Mouse (Mus musculus) embryonic stem cell, embryonic (primary cell): ENCODE measurements around the gene Prkag1.

Source experiments
- CTCF ChIA-PET, 4 experiments: fragments of 300-600 bp in 2 of 4; fragments of 350-600 bp in 2 of 4; sonication (Branson Sonifier 250); formaldehyde crosslinking; loops; one replicate each; lab custom pipeline; 2022; ENCODE audit warnings: inconsistent platforms in 2 of 4; lab: Charles Lee
- POLR2A ChIA-PET, 4 experiments: fragments of 300-600 bp in 2 of 4; fragments of 350-600 bp in 2 of 4; sonication (Branson Sonifier 250); formaldehyde crosslinking; loops; one replicate each; lab custom pipeline; 2022; ENCODE audit warnings: antibody characterized with exemption in 4 of 4, inconsistent platforms in 1 of 4; lab: Charles Lee

Prkag1 gene

GRCm38 (mm10) chr15:98861701-98862410 is 30.5 kb upstream of the Prkag1 start:
- ChIA-PET CTCF (interaction anchor here in 1 of 4 experiments (1.0 kb wide), 1 partner anchor 15 kb away, joined by 3 read pairs; no protein-coding TSS in a partner anchor), POLR2A (interaction anchor here in 2 of 4 experiments (0.6 to 6.5 kb wide), 13 partner anchors 8 to 171 kb away, joined by 3 to 45 read pairs (median 4); partner anchors contain the start of genes Prkag1 (in 2 of the 2) and Tuba1c (in 1 of the 2))

GRCm38 (mm10) chr15:98860921-98861320 is 29.6 kb upstream of the Prkag1 start:
- CTCF ChIA-PET, result interaction anchor here in 2 of 4 experiments (0.6 to 1.1 kb wide), 2 partner anchors 16 to 38 kb away, joined by 3 to 7 read pairs; no protein-coding TSS in a partner anchor
- POLR2A ChIA-PET, result interaction anchor here in 3 of 4 experiments (0.6 to 6.5 kb wide), 13 partner anchors 9 to 170 kb away, joined by 3 to 45 read pairs (median 3); partner anchors contain the start of genes Prkag1 (in 1 of the 3) and Tuba1c (in 1 of the 3)

GRCm38 (mm10) chr15:98859319-98860043 is 28.2 kb upstream of the Prkag1 start:
- ChIA-PET POLR2A (interaction anchor here in 2 of 4 experiments (1.0 to 6.5 kb wide), 7 partner anchors 11 to 134 kb away, joined by 3 to 45 read pairs (median 4); partner anchors contain the start of gene Prkag1 (in 1 of the 2)), CTCF (interaction anchor here in 2 of 4 experiments (0.6 to 0.9 kb wide), 2 partner anchors 9 to 18 kb away, joined by 3 read pairs; no protein-coding TSS in a partner anchor)

DNA sequence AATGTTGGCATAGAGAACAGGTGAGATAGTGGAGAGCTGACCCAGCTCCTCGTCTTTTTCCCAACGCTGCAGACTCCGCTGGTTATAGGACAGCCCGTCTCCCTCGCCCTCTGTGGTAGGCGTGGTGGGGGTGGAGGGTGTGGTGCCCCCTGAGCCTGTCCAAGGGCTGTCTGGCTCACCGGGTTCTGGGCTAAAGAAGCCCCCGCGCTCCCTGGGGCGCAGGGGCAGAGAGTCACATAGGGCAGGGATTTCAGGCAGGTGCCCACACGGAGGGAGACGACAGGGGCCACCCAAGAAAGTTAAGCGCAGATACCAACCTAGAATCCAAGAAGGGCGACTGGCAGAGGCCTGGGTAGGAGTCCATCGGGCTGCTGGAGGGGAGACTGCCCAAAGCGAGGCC is 22.9 kb upstream of the Prkag1 start:
- CTCF ChIA-PET, result interaction anchor here in 1 of 4 experiments (1.0 kb wide), 1 partner anchor 14 kb away, joined by 4 read pairs; no protein-coding TSS in a partner anchor

DNA sequence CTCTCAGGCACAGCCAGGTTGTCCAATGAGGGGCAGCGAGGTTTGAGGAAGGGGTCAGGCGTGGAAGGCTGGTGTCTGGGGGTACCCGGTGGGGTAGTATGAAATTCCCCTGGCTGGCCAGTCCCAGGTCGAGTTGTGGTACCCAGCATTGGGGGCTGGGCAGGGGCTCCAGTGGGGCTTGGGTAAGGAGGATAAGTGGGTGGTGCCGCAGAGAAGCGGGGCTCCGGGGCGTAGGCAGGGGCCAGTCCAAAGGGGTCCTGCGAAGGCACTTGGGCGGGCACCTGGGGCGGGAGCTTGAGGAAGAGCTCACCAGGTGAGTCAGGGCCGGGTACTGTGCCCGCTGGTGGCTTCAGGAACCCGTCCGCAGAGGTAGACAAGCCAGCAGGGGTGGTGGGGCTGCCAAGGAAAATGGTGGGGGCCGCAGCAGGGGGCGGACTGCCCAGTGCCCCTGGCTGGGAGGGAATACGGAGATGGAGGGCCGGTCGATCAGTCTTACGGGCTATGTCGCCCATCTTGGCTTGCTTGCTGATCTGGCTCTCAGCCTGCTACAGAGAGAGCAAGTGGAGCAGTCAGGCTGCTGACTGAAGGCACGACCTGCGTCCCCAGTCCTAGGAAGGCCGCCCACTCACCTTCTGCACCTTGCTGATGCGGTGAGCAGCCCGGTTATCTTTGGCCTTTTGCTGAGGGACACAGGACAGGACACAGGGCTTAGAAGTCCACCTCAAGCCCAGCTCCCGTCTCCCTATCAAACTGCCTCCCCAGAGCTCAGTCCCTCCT is 22.0 kb upstream of the Prkag1 start:
- CTCF ChIA-PET, result interaction anchor here in 1 of 4 experiments (1.0 kb wide), 1 partner anchor 13 kb away, joined by 4 read pairs; no protein-coding TSS in a partner anchor
- POLR2A ChIA-PET, result interaction anchor here in 2 of 4 experiments (0.6 to 8.7 kb wide), 14 partner anchors 9 to 190 kb away, joined by 3 to 49 read pairs (median 4); partner anchors contain the start of genes Ddx23 (in 1 of the 2) and Prkag1 (in 1 of the 2)

More for the DNA sequence above, 22.9 kb upstream of the Prkag1 start:
- POLR2A ChIA-PET, result interaction anchor here in 2 of 4 experiments (0.6 to 8.7 kb wide), 15 partner anchors 9 to 176 kb away, joined by 3 to 49 read pairs (median 4); partner anchors contain the start of genes Prkag1 (in 2 of the 2) and Tuba1c (in 1 of the 2)

GRCm38 (mm10) chr15:98852733-98853132 is 21.4 kb upstream of the Prkag1 start:
- ChIA-PET POLR2A (interaction anchor here in 2 of 4 experiments (0.6 to 8.7 kb wide), 12 partner anchors 11 to 1257 kb away, joined by 3 to 49 read pairs (median 4); partner anchors contain the start of genes Prkag1 (in 2 of the 2), Ddx23 (in 1 of the 2), Gm49450 (in 1 of the 2) and Tuba1a (in 1 of the 2)), CTCF (interaction anchor here in 1 of 4 experiments (0.6 kb wide), 1 partner anchor 25 kb away, joined by 3 read pairs; no protein-coding TSS in a partner anchor)

- CTCF ChIA-PET, result interaction anchor here (0.6 to 1.0 kb wide), 6 partner anchors 21 to 174 kb away, joined by 3 to 4 read pairs (median 3); partner anchors contain the start of gene Prkag1 (in 1 of the 4)
- POLR2A ChIA-PET, result interaction anchor here in 3 of 4 experiments (0.6 to 8.7 kb wide), 18 partner anchors 8 to 1258 kb away, joined by 3 to 49 read pairs (median 3); partner anchors contain the start of genes Prkag1 (in 2 of the 3), Gm49450 (in 1 of the 3), Tuba1a (in 1 of the 3) and Tuba1b (in 1 of the 3)
Observed at GRCm38 (mm10) chr15:98852071-98852470, 20.8 kb upstream of the Prkag1 start.

GRCm38 (mm10) chr15:98851229-98851818 is 20.0 kb upstream of the Prkag1 start:
- CTCF ChIA-PET, result interaction anchor here in 3 of 4 experiments (0.8 to 1.0 kb wide), 8 partner anchors 20 to 175 kb away, joined by 3 to 4 read pairs (median 3); partner anchors contain the start of gene Prkag1 (in 2 of the 3)
- POLR2A ChIA-PET, result interaction anchor here in 3 of 4 experiments (0.5 to 8.7 kb wide), 18 partner anchors 9 to 541 kb away, joined by 3 to 49 read pairs (median 4); partner anchors contain the start of genes Prkag1 (in 2 of the 3), Gm49450 (in 1 of the 3), Tmbim6 (in 1 of the 3) and Tuba1a (in 1 of the 3)

DNA sequence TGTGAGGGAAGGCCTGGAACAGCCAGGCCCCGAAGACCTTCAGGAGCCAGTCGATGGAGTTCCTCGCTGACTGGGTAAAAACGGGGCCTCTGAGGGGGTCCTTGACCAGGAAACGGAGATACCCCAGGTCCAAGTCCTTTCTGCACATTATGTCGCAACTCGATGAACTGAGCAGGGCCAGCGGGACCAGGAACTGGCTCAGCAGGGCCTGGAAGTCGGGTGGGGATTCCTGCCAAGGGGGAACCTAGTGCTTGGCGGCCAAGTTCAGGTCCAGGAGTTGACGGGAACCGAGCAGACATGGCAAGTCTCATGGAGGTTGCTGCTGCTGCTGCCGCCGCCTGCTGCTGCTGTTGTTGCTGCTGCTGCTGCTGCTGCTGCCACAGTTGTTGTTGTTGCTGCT is 19.3 kb upstream of the Prkag1 start:
- POLR2A ChIA-PET, result interaction anchor here in 2 of 4 experiments (1.3 to 8.7 kb wide), 7 partner anchors 9 to 120 kb away, joined by 3 to 49 read pairs (median 5); partner anchors contain the start of gene Tuba1b (in 1 of the 2)
- CTCF ChIA-PET, result interaction anchor here in 2 of 4 experiments (0.5 to 1.0 kb wide), 3 partner anchors 19 to 343 kb away, joined by 3 to 5 read pairs (median 3); partner anchors contain the start of gene Prkag1 (in 1 of the 2)

- POLR2A ChIA-PET, result interaction anchor here in 2 of 4 experiments (0.8 to 8.7 kb wide), 15 partner anchors 9 to 189 kb away, joined by 3 to 49 read pairs (median 4); partner anchors contain the start of genes Prkag1 (in 2 of the 2), Tuba1b (in 1 of the 2) and Tuba1c (in 1 of the 2)
- CTCF ChIA-PET, result interaction anchor here in 2 of 4 experiments (0.5 to 1.3 kb wide), 4 partner anchors 19 to 343 kb away, joined by 4 to 6 read pairs (median 5); partner anchors contain the start of gene Prkag1 (in 1 of the 2)
Observed at GRCm38 (mm10) chr15:98849956-98850600, 18.8 kb upstream of the Prkag1 start.

- ChIA-PET CTCF (interaction anchor here in 2 of 4 experiments (0.9 to 1.3 kb wide), 3 partner anchors 18 to 28 kb away, joined by 4 to 6 read pairs (median 5); partner anchors contain the start of gene Prkag1 (in 2 of the 2)), POLR2A (interaction anchor here in 2 of 4 experiments (0.7 to 8.7 kb wide), 19 partner anchors 8 to 279 kb away, joined by 3 to 49 read pairs (median 4); partner anchors contain the start of genes Prkag1 (in 2 of the 2), Tuba1b (in 2 of the 2), Arf3 (in 1 of the 2) and Tuba1c (in 1 of the 2))
Observed at GRCm38 (mm10) chr15:98849165-98849564, 17.8 kb upstream of the Prkag1 start.

DNA sequence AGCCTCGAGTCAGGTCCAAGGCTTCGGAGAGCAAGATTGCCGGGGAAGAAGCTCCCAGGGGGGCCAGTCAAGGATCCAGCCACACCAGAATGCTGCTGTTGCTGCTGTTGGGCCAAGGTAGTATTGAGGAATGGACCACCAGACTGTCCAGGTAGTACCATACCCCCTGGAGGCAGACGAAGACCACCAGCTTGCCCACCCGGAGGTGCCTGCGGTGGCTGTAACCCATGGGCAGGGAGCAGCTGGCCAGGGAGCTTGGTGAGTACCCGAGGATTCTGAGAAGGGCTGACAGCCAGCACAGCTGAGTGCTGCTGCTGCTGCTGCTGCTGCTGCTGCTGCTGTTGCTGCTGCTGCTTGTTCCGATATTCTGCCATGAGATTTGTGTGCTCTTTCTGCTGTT is 14.8 kb upstream of the Prkag1 start:
- ChIA-PET POLR2A (interaction anchor here in 2 of 4 experiments (0.7 to 2.4 kb wide), 7 partner anchors 9 to 31 kb away, joined by 3 to 11 read pairs (median 4); partner anchors contain the start of gene Prkag1 (in 1 of the 2)), CTCF (interaction anchor here in 1 of 4 experiments (0.7 kb wide), 1 partner anchor 658 kb away, joined by 3 read pairs; no protein-coding TSS in a partner anchor)

- ChIA-PET CTCF (no interaction called here), POLR2A (interaction anchor here in 3 of 4 experiments (0.5 to 7.2 kb wide), 12 partner anchors 10 to 875 kb away, joined by 3 to 52 read pairs (median 4); partner anchors contain the start of gene Prkag1 (in 3 of the 3))
Observed at GRCm38 (mm10) chr15:98845149-98845548, 13.8 kb upstream of the Prkag1 start.

DNA sequence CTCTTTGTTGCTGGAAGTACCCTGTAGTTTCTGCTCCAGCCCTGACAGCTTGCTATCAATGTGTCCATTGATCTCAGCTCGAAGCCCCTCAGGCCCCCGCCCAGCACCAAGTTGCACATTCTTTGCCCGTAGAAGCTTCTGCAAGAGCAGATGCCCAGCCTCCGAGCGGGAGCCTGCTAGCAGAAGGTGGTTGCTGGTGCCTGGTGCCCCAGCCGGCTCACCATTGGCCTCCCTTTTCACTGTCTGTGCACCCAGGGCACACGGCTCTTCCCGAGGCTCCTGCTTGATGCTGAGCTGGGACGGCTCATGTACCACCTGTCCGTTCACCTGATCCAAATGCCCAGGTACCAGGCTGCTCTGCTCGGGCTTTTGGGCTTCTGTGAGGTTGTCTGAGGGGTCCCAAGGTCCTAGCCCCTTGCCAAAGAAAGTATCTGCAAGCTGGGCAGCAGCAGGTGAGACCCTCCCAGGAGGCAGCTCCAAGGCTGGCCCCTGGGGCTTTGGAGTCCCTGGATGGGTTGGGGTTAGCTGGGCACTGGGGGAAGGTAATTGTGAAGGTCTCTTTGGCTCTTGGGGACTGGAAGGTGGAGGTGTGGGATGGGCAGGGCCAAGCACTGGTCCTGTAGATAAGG is 12.4 kb upstream of the Prkag1 start:
- ChIA-PET CTCF (interaction anchor here in 3 of 4 experiments (0.6 to 1.9 kb wide), 5 partner anchors 11 to 196 kb away, joined by 3 to 10 read pairs (median 3); partner anchors contain the start of gene Prkag1 (in 1 of the 3)), POLR2A (interaction anchor here in 2 of 4 experiments (0.6 to 7.2 kb wide), 17 partner anchors 9 to 216 kb away, joined by 3 to 52 read pairs (median 5); partner anchors contain the start of genes Prkag1 (in 2 of the 2) and Tuba1b (in 1 of the 2))
